Mouse (Mus musculus) heart, adult 2 months (tissue): Measurements from ENCODE around the gene Lpar6.

Experiments
- CTCF ChIP-seq: fragments of 200-600 bp; IDR thresholded peaks from 2 replicates; pipeline ENCODE4 v1.8.1; 2022; ENCODE audit warnings: antibody characterized with exemption, mild to moderate bottlenecking, moderate library complexity
- POLR2A ChIP-seq: fragments of 200-500 bp; IDR thresholded peaks from 2 replicates; pipeline ENCODE4 v1.6.1; 2011; ENCODE audit warnings: mild to moderate bottlenecking, low read depth, low read length, control low read depth; ENCODE audit not compliant: insufficient read depth

- no peak for TF ChIP-seq CTCF
- TF ChIP-seq POLR2A = no peak
Measured at GRCm38 (mm10) chr14:73239291-73239690, 1.6 kb downstream of the Lpar6 start.
